Mouse (Mus musculus) cerebellum, postnatal 14 days (tissue): ENCODE measurements at regions not wholly inside any gene's neighbourhood (a gene's known extent, or its start where the extent isn't known, plus 50 kb on each side); places are given as distances from the start of the nearest gene placed in this dataset.

Experiments
- DNase-seq, 2 experiments: peaks; one replicate each; pipeline ENCODE4 v3.0.0; 2021; ENCODE audit warnings: mixed read lengths in 2 of 2

- DNase-seq = peak; percentile 80 to 82
Measured at GRCm38 (mm10) chr7:129050675-129051074, 206.2 kb upstream of the Plpp4 start.

GRCm38 (mm10) chr7:129066891-129067290 is 189.9 kb upstream of the Plpp4 start:
- no peak for DNase-seq

GRCm38 (mm10) chr7:129068137-129068536 is 188.7 kb upstream of the Plpp4 start:
- DNase-seq = no peak

- peak; percentile 30 to 34 for DNase-seq
Measured at GRCm38 (mm10) chr7:129079786-129080185, 177.0 kb upstream of the Plpp4 start.

GRCm38 (mm10) chr7:129091441-129091840 is 165.4 kb upstream of the Plpp4 start:
- no peak for DNase-seq

GRCm38 (mm10) chr7:129096374-129097069 is 160.3 kb upstream of the Plpp4 start:
- no peak for DNase-seq

GRCm38 (mm10) chr7:129102437-129102836 is 154.4 kb upstream of the Plpp4 start:
- DNase-seq = peak; percentile 59 to 66

- no peak for DNase-seq
Measured at GRCm38 (mm10) chr7:129134176-129134575, 122.7 kb upstream of the Plpp4 start.

- DNase-seq = no peak
Measured at GRCm38 (mm10) chr7:129134661-129135215, 122.1 kb upstream of the Plpp4 start.

- no peak for DNase-seq
Measured at GRCm38 (mm10) chr7:129137303-129137990, 119.4 kb upstream of the Plpp4 start.

- no peak for DNase-seq
Measured at GRCm38 (mm10) chr7:129141942-129142598, 114.8 kb upstream of the Plpp4 start.

GRCm38 (mm10) chr7:129142599-129142949 is 114.3 kb upstream of the Plpp4 start:
- DNase-seq = no peak

- DNase-seq = no peak
Measured at GRCm38 (mm10) chr7:129155577-129155976, 101.3 kb upstream of the Plpp4 start.

- no peak for DNase-seq
Measured at GRCm38 (mm10) chr7:129169971-129170370, 86.9 kb upstream of the Plpp4 start.

- no peak for DNase-seq
Measured at GRCm38 (mm10) chr7:129190933-129191332, 65.9 kb upstream of the Plpp4 start.

- DNase-seq = no peak
Measured at GRCm38 (mm10) chr7:129207029-129207428, 49.8 kb upstream of the Plpp4 start.
